Mouse (Mus musculus) CH12.LX (cell line): ENCODE measurements around the gene Cyp11a1. TPM values are rescaled to one million over a fixed set of nuclear protein-coding genes. Genes with fewer than 3 reads are reported as not detected.

Experiments
- DNase-seq: peaks from one replicate; pipeline ENCODE4 v3.0.0-alpha.2; 2013; ENCODE audit errors: extremely low read depth
- H3K27ac ChIP-seq: 2 replicates; pipeline ENCODE4 v1.5.1; 2012; ENCODE audit warnings: low read depth, mild to moderate bottlenecking, control low read depth, moderate library complexity; ENCODE audit not compliant: insufficient read depth
- H3K27me3 ChIP-seq: replicated peaks from 2 replicates; pipeline ENCODE3; 2012; ENCODE audit warnings: inconsistent platforms
- H3K36me3 ChIP-seq, 2 experiments: replicated peaks in 1 of 2; 2 replicates each; pipeline versions ENCODE3 to v1.6.1; 2012; ENCODE audit warnings: inconsistent platforms in 1 of 2, low read length in 1 of 2, mild to moderate bottlenecking in 1 of 2, mixed read lengths in 1 of 2, moderate library complexity in 1 of 2; ENCODE audit not compliant: control insufficient read depth in 1 of 2, insufficient read depth in 1 of 2
- H3K4me1 ChIP-seq, 2 experiments: 2 replicates each; pipeline ENCODE4 v1.6.1; 2012; ENCODE audit warnings: inconsistent platforms in 1 of 2, moderate library complexity in 1 of 2; ENCODE audit not compliant: insufficient read depth in 2 of 2, control insufficient read depth in 1 of 2
- H3K4me2 ChIP-seq: 2 replicates; pipeline ENCODE4 v1.6.1; 2012; ENCODE audit warnings: low read depth, mild to moderate bottlenecking, control low read depth; ENCODE audit not compliant: poor library complexity, insufficient read depth, severe bottlenecking
- H3K4me3 ChIP-seq, 3 experiments: fragments of 150-350 bp in 1 of 3; sonication (generic) in 1 of 3; replicated peaks in 1 of 3; 2 replicates each; pipeline versions ENCODE3 to v1.5.1; 2011 to 2012; ENCODE audit warnings: low read depth in 2 of 3, low read length in 2 of 3, mild to moderate bottlenecking in 2 of 3, moderate library complexity in 2 of 3, control low read depth in 1 of 3, improper control_type of control experiment in 1 of 3, inconsistent platforms in 1 of 3, mixed read lengths in 1 of 3; ENCODE audit not compliant: poor library complexity in 1 of 3
- H3K79me2 ChIP-seq: replicated peaks from 2 replicates; pipeline ENCODE4 v1.6.1; 2012; ENCODE audit warnings: mild to moderate bottlenecking, moderate library complexity; ENCODE audit not compliant: control insufficient read depth, poor library complexity, insufficient read depth, severe bottlenecking; ENCODE audit errors: extremely low read depth
- H3K9ac ChIP-seq: 2 replicates; pipeline ENCODE4 v1.6.1; 2012; ENCODE audit warnings: low read depth, mild to moderate bottlenecking, control low read depth, moderate library complexity; ENCODE audit not compliant: insufficient read depth
- H3K9me3 ChIP-seq: replicated peaks from 2 replicates; pipeline ENCODE3; 2012; ENCODE audit warnings: low read length, inconsistent platforms, mixed read lengths
- BHLHE40 ChIP-seq: IDR thresholded peaks from 2 replicates; pipeline ENCODE4 v1.6.1; 2011; ENCODE audit warnings: mild to moderate bottlenecking, low read depth, low read length, improper control_type of control experiment
- CTCF ChIP-seq, 2 experiments: IDR thresholded peaks in 1 of 2; conservative IDR thresholded peaks in 1 of 2; 2 replicates each; pipeline ENCODE4 v1.5.1; 2011 to 2012; ENCODE audit warnings: low read depth in 2 of 2, low read length in 2 of 2, improper control_type of control experiment in 1 of 2, inconsistent platforms in 1 of 2, mild to moderate bottlenecking in 1 of 2, moderate library complexity in 1 of 2
- E2F4 ChIP-seq: IDR thresholded peaks from 2 replicates; pipeline ENCODE4 v1.6.1; 2011; ENCODE audit warnings: low read depth, low read length, improper control_type of control experiment; ENCODE audit not compliant: insufficient replicate concordance
- ELF1 ChIP-seq: IDR thresholded peaks from 2 replicates; pipeline ENCODE4 v1.6.1; 2014; ENCODE audit warnings: low read depth, mild to moderate bottlenecking, inconsistent platforms, low read length, improper control_type of control experiment
- EP300 ChIP-seq: IDR thresholded peaks from 2 replicates; pipeline ENCODE4 v1.6.1; 2011; ENCODE audit warnings: low read length, improper control_type of control experiment
- ETS1 ChIP-seq: conservative IDR thresholded peaks from 2 replicates; pipeline ENCODE4 v1.6.1; 2012; ENCODE audit warnings: low read depth, mild to moderate bottlenecking, inconsistent platforms, low read length, improper control_type of control experiment, moderate library complexity
- GABPA ChIP-seq: IDR thresholded peaks from 2 replicates; pipeline ENCODE4 v1.6.1; 2012; ENCODE audit warnings: low read depth, low read length, improper control_type of control experiment, inconsistent platforms; ENCODE audit not compliant: insufficient replicate concordance
- HCFC1 ChIP-seq: IDR thresholded peaks from 2 replicates; pipeline ENCODE4 v1.6.1; 2012; ENCODE audit warnings: low read depth, mild to moderate bottlenecking, inconsistent platforms, low read length, improper control_type of control experiment
- IRF4 ChIP-seq: IDR thresholded peaks from 2 replicates; pipeline ENCODE4 v1.6.1; 2014; ENCODE audit warnings: low read depth, mild to moderate bottlenecking, inconsistent platforms, low read length, improper control_type of control experiment
- JUN ChIP-seq: IDR thresholded peaks from 2 replicates; pipeline ENCODE4 v1.6.1; 2011; ENCODE audit warnings: low read depth, mild to moderate bottlenecking, low read length, improper control_type of control experiment, moderate library complexity; ENCODE audit not compliant: insufficient read depth
- JUND ChIP-seq: conservative IDR thresholded peaks from 2 replicates; pipeline ENCODE4 v1.6.1; 2011; ENCODE audit warnings: low read depth, low read length, improper control_type of control experiment
- KAT2A ChIP-seq: IDR thresholded peaks from 2 replicates; pipeline ENCODE4 v1.6.1; 2012; ENCODE audit warnings: low read length, improper control_type of control experiment, inconsistent platforms; ENCODE audit not compliant: insufficient replicate concordance
- MAX ChIP-seq: IDR thresholded peaks from 2 replicates; pipeline ENCODE4 v1.6.1; 2011; ENCODE audit warnings: low read length, improper control_type of control experiment
- MEF2A ChIP-seq: IDR thresholded peaks from 2 replicates; pipeline ENCODE4 v1.6.1; 2014; ENCODE audit warnings: low read depth, mild to moderate bottlenecking, inconsistent platforms, low read length, improper control_type of control experiment, borderline replicate concordance
- MYC ChIP-seq: IDR thresholded peaks from 2 replicates; pipeline ENCODE4 v1.6.1; 2011; ENCODE audit warnings: low read depth, mild to moderate bottlenecking, improper control_type of control experiment, low read length
- NRF1 ChIP-seq: IDR thresholded peaks from 2 replicates; pipeline ENCODE4 v1.6.1; 2014; ENCODE audit warnings: low read depth, mild to moderate bottlenecking, inconsistent platforms, low read length, improper control_type of control experiment, moderate library complexity
- PAX5 ChIP-seq: IDR thresholded peaks from 2 replicates; pipeline ENCODE4 v1.6.1; 2012; ENCODE audit warnings: low read length, inconsistent platforms, mixed read lengths
- POLR2A ChIP-seq: IDR thresholded peaks from 2 replicates; pipeline ENCODE4 v1.6.1; 2011; ENCODE audit warnings: low read depth, mild to moderate bottlenecking, improper control_type of control experiment, low read length
- POLR2AphosphoS2 ChIP-seq: IDR thresholded peaks from 2 replicates; pipeline ENCODE4 v1.6.1; 2011; ENCODE audit warnings: low read depth, low read length, improper control_type of control experiment
- RAD21 ChIP-seq: IDR thresholded peaks from 2 replicates; pipeline ENCODE4 v1.6.1; 2011; ENCODE audit warnings: low read depth, mild to moderate bottlenecking, low read length, improper control_type of control experiment, moderate library complexity
- SIN3A ChIP-seq: IDR thresholded peaks from 2 replicates; pipeline ENCODE4 v1.6.1; 2012; ENCODE audit warnings: low read length, improper control_type of control experiment, inconsistent platforms
- SMC3 ChIP-seq: IDR thresholded peaks from 2 replicates; pipeline ENCODE4 v1.6.1; 2011; ENCODE audit warnings: low read depth, low read length, improper control_type of control experiment
- UBTF ChIP-seq: IDR thresholded peaks from 2 replicates; pipeline ENCODE4 v1.6.1; 2012; ENCODE audit warnings: low read depth, mild to moderate bottlenecking, inconsistent platforms, low read length, improper control_type of control experiment, moderate library complexity
- USF2 ChIP-seq: conservative IDR thresholded peaks from 2 replicates; pipeline ENCODE4 v1.6.1; 2011; ENCODE audit warnings: low read depth, low read length, improper control_type of control experiment
- dilution Hi-C: fragments of 300-500 bp; cut with MboI; formaldehyde crosslinking; loops from 2 replicates; pipeline ENCODE4 v1.14.3; 2020; ENCODE audit warnings: low sequenced_read_pairs; ENCODE audit not compliant: extremely low pct_unique_long_range_greater_than_20kb, extremely low pct_ligation_motif_present
- in situ Hi-C: fragments of 300-500 bp; cut with MboI; formaldehyde crosslinking; loops from 3 replicates; pipeline ENCODE4 v1.14.3; 2019; ENCODE audit warnings: low sequenced_read_pairs, low pct_ligation_motif_present, low pct_unique_long_range_greater_than_20kb, mixed read lengths
- polyA plus RNA-seq: library from polyadenylated mRNA; unstranded; fragments of >175 nt; gene quantifications from 2 replicates; pipeline ENCODE4 v1.2.1, GENCODE M21; 2012; ENCODE audit warnings: low read depth; ENCODE audit not compliant: insufficient read length
- total RNA-seq, 2 experiments: library from RNA; depleted of rRNA; stranded (reverse); fragments of 300-350 nt in 1 of 2; fragments of >200 nt in 1 of 2; gene quantifications; 2 replicates each; pipeline ENCODE4 v1.2.3; 2012 to 2014

The Cyp11a1 gene
- total and polyA plus RNA-seq, 3 experiments: 2.6 to 12.8 (median 9.0) TPM

- TF ChIP-seq POLR2AphosphoS2 (no peak), NRF1 (no peak), KAT2A (no peak), UBTF (no peak), PAX5 (no peak), POLR2A (no peak), MEF2A (peak; percentile 98), SMC3 (no peak; the same call in 1 of the 2 replicates), JUND (no peak), ELF1 (peak; percentile 63; the same call in 1 of the 2 replicates), SIN3A (no peak), USF2 (no peak)
- TF ChIP-seq, all 38 proteins: peak for 8
These were observed 18.1 kb upstream of the Cyp11a1 start (continued) for GRCm38 (mm10) chr9:57988098-57988497.

GRCm38 (mm10) chr9:57989309-57989708, 16.9 kb upstream of the Cyp11a1 start:
- Histone ChIP-seq H3K27ac (peak overlapping the region; percentile 95), H3K4me3 (no peak overlapping the region), H3K4me2 (no peak overlapping the region), H3K79me2 (0 out of 2 replicates have a peak, but pooled peaks cover 3% of the 10 kb centered on the region), H3K36me3 (no peaks in the 10 kb centered on the region), H3K4me1 (peaks cover 62 to 92% of the 10 kb centered on the region in 2 experiments), H3K27me3 (no peaks in the 10 kb centered on the region), H3K9me3 (peaks cover 4% of the 10 kb centered on the region), H3K9ac (peak overlapping the region; percentile 15; the same call in 1 of the 2 replicates)
- TF ChIP-seq JUND (no peak), CTCF (conservative IDR thresholded peaks at IDR 0.05 in 1 of 2, IDR thresholded peaks at IDR 0.05 in 1 of 2; ENCODE audit: low read depth in 2 of 2, low read length in 2 of 2) (no peak), EP300 (0 out of 2 replicates have a peak, but pooled peaks have one; percentile 27), IRF4 (peak; percentile 30; the same call in 1 of the 2 replicates), JUN (no peak; the same call in 1 of the 2 replicates), MAX (no peak), MEF2A (peak; percentile 18; the same call in 1 of the 2 replicates), SMC3 (no peak), HCFC1 (no peak), ETS1 (no peak; the same call in 1 of the 2 replicates), SIN3A (no peak), MYC (0 out of 2 replicates have a peak, but pooled peaks have one; percentile 25), BHLHE40 (peak; percentile 89), E2F4 (no peak), RAD21 (no peak), GABPA (no peak)
- in situ Hi-C loops: no loop called here
- no peak for DNase-seq
- dilution Hi-C loops: no loop called here
